Mouse (Mus musculus) stomach, postnatal 0 days (tissue): ENCODE results near the gene Ssbp3.

ENCODE experiments used
- CTCF ChIP-seq: IDR thresholded peaks from 2 replicates; pipeline ENCODE4 v1.5.1; 2016; ENCODE audit warnings: antibody characterized with exemption, low read depth, mild to moderate bottlenecking, moderate library complexity
- EP300 ChIP-seq: optimal IDR thresholded peaks from 2 replicates; pipeline ENCODE3; 2016; ENCODE audit warnings: antibody characterized with exemption

DNA sequence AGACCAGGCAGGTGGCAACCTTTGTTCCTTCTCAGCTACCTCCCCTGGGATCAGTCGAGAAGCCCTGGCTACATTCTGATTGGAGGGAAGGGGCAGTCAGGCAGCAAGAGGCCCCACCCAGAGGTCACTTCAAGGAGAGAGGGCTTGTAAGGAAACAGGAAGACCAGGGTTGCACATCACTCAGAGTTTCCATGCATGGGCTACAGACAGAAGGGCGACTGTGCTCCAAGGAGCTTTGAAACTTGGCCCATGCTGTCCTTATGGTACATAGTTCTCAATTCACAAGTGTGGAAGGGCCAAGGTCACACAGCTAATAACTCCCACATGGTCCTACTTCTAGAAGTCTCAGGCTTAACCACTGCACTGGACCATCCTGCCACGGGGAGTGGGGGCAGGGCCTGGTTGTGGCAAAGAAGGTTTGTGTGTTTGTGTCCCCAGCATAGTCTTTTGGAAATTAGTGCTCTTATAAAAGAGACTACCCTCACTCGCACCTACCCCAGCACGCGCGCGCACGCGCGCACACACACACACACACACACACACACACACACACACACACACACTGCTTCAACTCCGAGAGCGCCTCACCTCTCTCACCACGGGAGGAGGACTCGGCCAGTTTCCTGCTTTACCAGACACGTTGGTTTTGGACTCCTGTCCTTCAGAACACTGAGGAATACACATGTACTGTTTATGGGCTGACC is 184.1 kb downstream of the Ssbp3 start:
- no peak for TF ChIP-seq CTCF
- no peak for TF ChIP-seq EP300
